Mouse (Mus musculus): ENCODE measurements around the gene Nadsyn1. TPM values are rescaled to one million over a fixed set of nuclear protein-coding genes. Genes with fewer than 3 reads are reported as not detected.

Gene Nadsyn1
- polyA plus RNA-seq, 1 experiment, result 13.5 TPM

DNA sequence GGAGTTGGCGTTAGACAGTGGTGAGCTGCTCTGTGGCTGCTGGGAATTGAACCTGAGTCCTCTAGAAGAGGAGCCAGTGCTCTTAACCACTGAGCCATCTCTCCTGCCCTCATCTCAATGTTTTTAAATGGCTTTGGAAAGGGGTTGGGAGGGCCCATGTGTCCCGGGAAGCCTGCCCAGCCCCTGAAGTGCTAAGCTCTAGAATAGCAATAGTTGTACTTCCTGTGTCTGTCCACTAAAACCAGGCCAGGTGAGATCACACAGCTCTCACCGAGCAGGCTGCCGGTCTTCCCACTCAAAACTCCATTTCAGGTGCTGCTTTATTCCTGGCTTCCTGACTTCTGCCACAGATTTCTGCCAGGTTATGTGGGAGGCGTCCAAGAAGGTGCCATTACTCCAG lies 17.5 kb upstream of the Nadsyn1 start:
- no peaks in the 10 kb centered on the region for H3K27me3 ChIP-seq (ENCODE audit: control insufficient read depth, insufficient read depth, low read length)
- DNase-seq (ENCODE audit: low read depth in 1 of 2, low spot score in 2 of 2), result no peak
- H3K27ac ChIP-seq (ENCODE audit: insufficient read depth, low read length), result no peak overlapping the region
- H3K36me3 ChIP-seq (ENCODE audit: control insufficient read depth, insufficient read depth, low read length), result peaks cover 33% of the 10 kb centered on the region
- no peaks in the 10 kb centered on the region; the same call in 1 of the 2 replicates for H3K4me1 ChIP-seq (ENCODE audit: control insufficient read depth, insufficient read depth, insufficient read length)
- WGBS, result 96% methylated on average over 5 of the region's 5 CpGs
- no peak overlapping the region for H3K4me3 ChIP-seq (ENCODE audit: extremely low read depth, insufficient read depth, insufficient read length)
- TF ChIP-seq POLR2A (IDR thresholded peaks at IDR 0.05; ENCODE audit: low read depth, low read length) (no peak), CTCF (IDR thresholded peaks at IDR 0.05; ENCODE audit: extremely low read depth, insufficient read depth, insufficient read length, insufficient replicate concordance) (no peak)

- H3K27ac ChIP-seq (ENCODE audit: insufficient read depth, low read length), result no peak overlapping the region
- no peak for TF ChIP-seq POLR2A (IDR thresholded peaks at IDR 0.05; ENCODE audit: low read depth, low read length)
- no peak for TF ChIP-seq CTCF (IDR thresholded peaks at IDR 0.05; ENCODE audit: extremely low read depth, insufficient read depth, insufficient read length, insufficient replicate concordance)
- DNase-seq (ENCODE audit: low read depth in 1 of 2, low spot score in 2 of 2), result no peak
- no peaks in the 10 kb centered on the region; the same call in 1 of the 2 replicates for H3K4me1 ChIP-seq (ENCODE audit: control insufficient read depth, insufficient read depth, insufficient read length)
- H3K4me3 ChIP-seq (ENCODE audit: extremely low read depth, insufficient read depth, insufficient read length), result no peak overlapping the region
- no peaks in the 10 kb centered on the region for H3K27me3 ChIP-seq (ENCODE audit: control insufficient read depth, insufficient read depth, low read length)
- peaks cover 17% of the 10 kb centered on the region for H3K36me3 ChIP-seq (ENCODE audit: control insufficient read depth, insufficient read depth, low read length)
- 62% methylated on average over 3 of the region's 3 CpGs for WGBS
Measured at GRCm38 (mm10) chr7:143837705-143838358, 15.2 kb upstream of the Nadsyn1 start.

DNA sequence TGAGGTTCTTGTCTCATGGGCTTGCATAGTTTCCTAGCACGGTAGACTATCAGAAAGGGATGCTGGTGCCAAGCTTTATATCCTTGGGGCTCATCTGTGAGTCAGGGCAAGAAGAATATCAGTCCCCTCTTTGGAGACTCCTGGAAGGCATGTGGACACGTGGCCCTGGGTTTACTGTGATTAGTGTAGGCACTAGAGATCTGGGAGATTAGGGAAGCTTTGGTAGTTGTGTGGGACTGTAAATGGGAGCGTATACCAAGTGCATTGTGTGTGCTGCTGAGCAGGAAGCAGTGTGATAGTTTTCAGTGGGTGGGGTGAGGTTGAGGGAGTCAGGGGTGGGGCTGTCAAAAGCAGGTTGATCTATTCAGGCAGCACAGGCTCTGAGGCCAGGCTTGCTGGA lies 12.3 kb upstream of the Nadsyn1 start:
- TF ChIP-seq CTCF (IDR thresholded peaks at IDR 0.05; ENCODE audit: extremely low read depth, insufficient read depth, insufficient read length, insufficient replicate concordance) (no peak), POLR2A (IDR thresholded peaks at IDR 0.05; ENCODE audit: low read depth, low read length) (no peak)
- Histone ChIP-seq H3K4me1 (ENCODE audit: control insufficient read depth, insufficient read depth, insufficient read length) (no peaks in the 10 kb centered on the region; the same call in 1 of the 2 replicates), H3K36me3 (ENCODE audit: control insufficient read depth, insufficient read depth, low read length) (peaks cover 9% of the 10 kb centered on the region), H3K27me3 (ENCODE audit: control insufficient read depth, insufficient read depth, low read length) (no peaks in the 10 kb centered on the region), H3K4me3 (ENCODE audit: extremely low read depth, insufficient read depth, insufficient read length) (no peak overlapping the region), H3K27ac (ENCODE audit: insufficient read depth, low read length) (no peak overlapping the region)
- no peak for DNase-seq (ENCODE audit: low read depth in 1 of 2, low spot score in 2 of 2)
- WGBS, result 59% methylated on average over 3 of the region's 3 CpGs

DNA sequence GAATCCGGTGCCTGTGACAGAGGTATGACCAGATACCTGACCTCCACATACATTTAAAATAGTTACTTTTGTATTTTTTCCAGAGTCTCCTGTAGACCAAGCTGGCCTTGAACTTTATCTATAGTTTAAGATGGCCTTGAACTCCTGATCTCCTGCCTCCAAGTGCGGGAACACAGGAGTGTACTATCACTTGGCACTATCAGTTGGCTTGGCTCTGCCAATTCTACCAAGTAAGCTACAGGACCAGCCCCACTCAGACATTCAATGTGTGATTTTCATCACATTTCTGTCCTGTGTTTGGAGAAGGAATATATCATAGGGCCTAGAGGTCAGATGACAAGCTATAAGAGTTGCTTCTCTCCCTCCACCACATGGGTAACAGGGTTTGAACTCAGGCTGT lies 11.7 kb upstream of the Nadsyn1 start:
- TF ChIP-seq CTCF (IDR thresholded peaks at IDR 0.05; ENCODE audit: extremely low read depth, insufficient read depth, insufficient read length, insufficient replicate concordance) (no peak), POLR2A (IDR thresholded peaks at IDR 0.05; ENCODE audit: low read depth, low read length) (no peak)
- 91% methylated on average over 2 of the region's 2 CpGs for WGBS

DNA sequence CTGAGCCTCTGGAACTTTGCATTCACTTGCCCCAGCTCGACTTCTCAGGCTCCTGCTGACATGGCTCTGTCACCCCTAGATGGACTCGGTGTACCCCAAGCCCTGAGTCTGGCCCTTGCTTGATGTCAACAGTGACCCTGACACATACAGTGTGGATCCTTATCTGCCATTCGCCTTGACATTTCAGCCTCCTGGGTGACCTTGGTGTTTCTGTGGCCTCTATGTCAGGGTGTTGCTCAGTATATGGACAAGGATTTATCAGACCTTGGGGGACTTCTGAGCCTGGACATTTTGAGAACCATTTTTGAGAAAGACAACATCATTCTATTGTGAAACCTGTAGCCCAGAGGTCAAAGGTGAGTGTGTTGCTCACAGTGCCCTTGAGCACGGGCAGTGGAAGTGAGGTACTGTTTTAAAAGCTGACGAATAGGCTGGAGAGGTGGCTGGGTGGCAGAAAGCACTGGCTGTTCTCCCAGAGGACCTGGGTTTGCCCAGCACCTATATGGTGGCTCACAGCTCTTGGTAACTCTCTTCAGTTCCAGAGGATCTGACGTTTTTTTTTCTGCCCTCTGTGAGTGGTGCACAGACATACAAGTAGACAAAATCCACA lies 11.0 kb upstream of the Nadsyn1 start:
- WGBS, result 84% methylated on average over 6 of the region's 6 CpGs
- TF ChIP-seq POLR2A (IDR thresholded peaks at IDR 0.05; ENCODE audit: low read depth, low read length) (no peak), CTCF (IDR thresholded peaks at IDR 0.05; ENCODE audit: extremely low read depth, insufficient read depth, insufficient read length, insufficient replicate concordance) (no peak)
- Histone ChIP-seq H3K4me1 (ENCODE audit: control insufficient read depth, insufficient read depth, insufficient read length) (no peaks in the 10 kb centered on the region; the same call in 1 of the 2 replicates), H3K27ac (ENCODE audit: insufficient read depth, low read length) (no peak overlapping the region), H3K36me3 (ENCODE audit: control insufficient read depth, insufficient read depth, low read length) (peaks cover 8% of the 10 kb centered on the region), H3K27me3 (ENCODE audit: control insufficient read depth, insufficient read depth, low read length) (no peaks in the 10 kb centered on the region), H3K4me3 (ENCODE audit: extremely low read depth, insufficient read depth, insufficient read length) (no peak overlapping the region)
- DNase-seq (ENCODE audit: low read depth in 1 of 2, low spot score in 2 of 2), result no peak

More for the DNA sequence above, 11.7 kb upstream of the Nadsyn1 start:
- H3K36me3 ChIP-seq (ENCODE audit: control insufficient read depth, insufficient read depth, low read length), result peaks cover 9% of the 10 kb centered on the region
- no peak for DNase-seq (ENCODE audit: low read depth in 1 of 2, low spot score in 2 of 2)
- no peaks in the 10 kb centered on the region; the same call in 1 of the 2 replicates for H3K4me1 ChIP-seq (ENCODE audit: control insufficient read depth, insufficient read depth, insufficient read length)
- no peak overlapping the region for H3K27ac ChIP-seq (ENCODE audit: insufficient read depth, low read length)
- no peak overlapping the region for H3K4me3 ChIP-seq (ENCODE audit: extremely low read depth, insufficient read depth, insufficient read length)
- no peaks in the 10 kb centered on the region for H3K27me3 ChIP-seq (ENCODE audit: control insufficient read depth, insufficient read depth, low read length)

DNA sequence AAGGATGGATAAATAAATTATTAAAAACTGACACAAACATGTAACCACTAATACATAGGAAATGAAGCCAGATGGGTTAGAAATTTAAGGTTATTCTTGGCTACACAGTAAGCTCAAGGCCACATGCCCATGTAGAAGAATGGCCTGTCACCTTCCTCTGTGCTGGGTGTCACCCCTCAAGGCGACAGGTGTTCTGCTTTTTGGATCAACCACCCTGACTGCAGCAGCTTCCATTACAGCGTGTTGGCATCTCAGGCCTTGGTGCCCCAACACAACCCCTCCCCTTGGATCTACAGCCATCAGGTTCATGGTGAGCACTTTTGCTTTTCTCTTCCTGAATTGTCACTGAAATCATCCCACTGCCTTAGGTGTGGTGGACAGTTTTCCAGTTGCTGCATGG lies 10.0 kb upstream of the Nadsyn1 start:
- WGBS, result 89% methylated on average over 2 of the region's 2 CpGs
- Histone ChIP-seq H3K4me1 (ENCODE audit: control insufficient read depth, insufficient read depth, insufficient read length) (no peaks in the 10 kb centered on the region; the same call in 1 of the 2 replicates), H3K27me3 (ENCODE audit: control insufficient read depth, insufficient read depth, low read length) (no peaks in the 10 kb centered on the region), H3K4me3 (ENCODE audit: extremely low read depth, insufficient read depth, insufficient read length) (no peak overlapping the region), H3K36me3 (ENCODE audit: control insufficient read depth, insufficient read depth, low read length) (no peaks in the 10 kb centered on the region; the same call in 1 of the 2 replicates), H3K27ac (ENCODE audit: insufficient read depth, low read length) (no peak overlapping the region)
- DNase-seq (ENCODE audit: low read depth in 1 of 2, low spot score in 2 of 2), result no peak
- TF ChIP-seq POLR2A (IDR thresholded peaks at IDR 0.05; ENCODE audit: low read depth, low read length) (no peak), CTCF (IDR thresholded peaks at IDR 0.05; ENCODE audit: extremely low read depth, insufficient read depth, insufficient read length, insufficient replicate concordance) (no peak)

DNA sequence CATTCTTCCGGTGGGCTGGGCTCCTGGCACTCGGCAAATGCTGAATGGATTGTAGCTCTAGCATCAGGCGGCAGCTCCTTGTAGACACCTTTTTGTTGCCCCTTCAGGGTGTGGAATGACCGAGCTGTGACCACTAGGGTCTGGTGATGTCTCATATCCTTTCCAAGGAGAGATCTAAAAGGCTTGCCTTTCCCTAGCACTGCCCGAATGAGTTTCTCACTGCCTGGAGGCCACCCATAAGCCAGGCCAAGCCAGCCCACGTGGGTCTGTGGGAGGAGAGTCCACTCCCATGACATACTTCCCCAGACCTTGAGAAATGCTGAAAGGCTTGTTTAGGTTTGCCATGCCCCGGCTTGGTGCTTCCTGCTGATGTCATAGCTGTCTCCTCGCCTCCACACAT lies 9.5 kb upstream of the Nadsyn1 start:
- no peak for DNase-seq (ENCODE audit: low read depth in 1 of 2, low spot score in 2 of 2)
- H3K4me3 ChIP-seq (ENCODE audit: extremely low read depth, insufficient read depth, insufficient read length), result no peak overlapping the region
- H3K4me1 ChIP-seq (ENCODE audit: control insufficient read depth, insufficient read depth, insufficient read length), result no peaks in the 10 kb centered on the region; the same call in 1 of the 2 replicates
- H3K27ac ChIP-seq (ENCODE audit: insufficient read depth, low read length), result no peak overlapping the region
- no peaks in the 10 kb centered on the region for H3K27me3 ChIP-seq (ENCODE audit: control insufficient read depth, insufficient read depth, low read length)
- TF ChIP-seq CTCF (IDR thresholded peaks at IDR 0.05; ENCODE audit: extremely low read depth, insufficient read depth, insufficient read length, insufficient replicate concordance) (no peak), POLR2A (IDR thresholded peaks at IDR 0.05; ENCODE audit: low read depth, low read length) (no peak)
- H3K36me3 ChIP-seq (ENCODE audit: control insufficient read depth, insufficient read depth, low read length), result no peaks in the 10 kb centered on the region; the same call in 1 of the 2 replicates
- 80% methylated on average over 8 of the region's 8 CpGs for WGBS
